Mouse (Mus musculus) heart, adult 2 months (tissue): Measurements from ENCODE around the gene Srgap1.

Experiments used
- CTCF ChIP-seq: fragments of 200-600 bp; IDR thresholded peaks from 2 replicates; pipeline ENCODE4 v1.8.1; 2022; ENCODE audit warnings: antibody characterized with exemption, mild to moderate bottlenecking, moderate library complexity
- EP300 ChIP-seq: fragments of 200-500 bp; IDR thresholded peaks from 2 replicates; pipeline ENCODE4 v1.6.1; 2011; ENCODE audit warnings: low read depth, low read length, control low read depth; ENCODE audit not compliant: insufficient read depth
- POLR2A ChIP-seq: fragments of 200-500 bp; IDR thresholded peaks from 2 replicates; pipeline ENCODE4 v1.6.1; 2011; ENCODE audit warnings: mild to moderate bottlenecking, low read depth, low read length, control low read depth; ENCODE audit not compliant: insufficient read depth

GRCm38 (mm10) chr10:121849496-121849895 lies 197.6 kb downstream of the Srgap1 start:
- no peak for TF ChIP-seq CTCF
- TF ChIP-seq EP300: no peak
- no peak for TF ChIP-seq POLR2A
